In the genomic region with DNA sequence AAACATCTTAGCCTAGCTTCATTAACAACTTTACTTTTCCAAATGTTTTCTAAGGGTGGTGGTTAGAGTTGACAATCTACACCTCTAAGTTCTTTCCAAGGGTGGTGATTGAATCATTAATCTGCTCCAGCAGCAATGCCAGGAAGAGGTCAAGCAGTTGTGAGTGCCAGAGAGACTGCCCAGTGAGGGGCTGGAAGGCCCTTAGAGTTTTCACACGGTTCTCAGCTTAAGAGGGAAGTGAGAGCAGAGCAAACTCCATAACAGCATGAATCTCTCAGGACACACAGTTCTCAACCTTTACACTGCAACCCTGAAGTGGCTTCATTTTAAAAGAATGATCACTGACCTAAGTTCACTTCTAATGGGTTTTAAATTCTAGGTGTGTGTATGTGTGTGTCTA, we compare ENCODE assay signal across 3 mouse cellular contexts.
"Had no signal": no experiment of that assay in that cellular context is flagged by ENCODE, and none has a peak within 500 bp of the region (broad histone marks: within the 10 kb centered on the region; RNA-seq: fewer than 3 reads in every experiment).

No protein-coding gene starts in this region.

- DNase-seq: kidney, postnatal 4 days; lung, embryonic 14.5 days; right cerebral cortex, postnatal 25 days had no signal
